Mouse (Mus musculus): Measurements from ENCODE around the gene Cyth4. TPM values are rescaled to one million over a fixed set of nuclear protein-coding genes. Genes with fewer than 3 reads are reported as not detected.

Gene Cyth4
- polyA plus RNA-seq, 1 experiment from 2014 or later = 7.0 TPM

DNA sequence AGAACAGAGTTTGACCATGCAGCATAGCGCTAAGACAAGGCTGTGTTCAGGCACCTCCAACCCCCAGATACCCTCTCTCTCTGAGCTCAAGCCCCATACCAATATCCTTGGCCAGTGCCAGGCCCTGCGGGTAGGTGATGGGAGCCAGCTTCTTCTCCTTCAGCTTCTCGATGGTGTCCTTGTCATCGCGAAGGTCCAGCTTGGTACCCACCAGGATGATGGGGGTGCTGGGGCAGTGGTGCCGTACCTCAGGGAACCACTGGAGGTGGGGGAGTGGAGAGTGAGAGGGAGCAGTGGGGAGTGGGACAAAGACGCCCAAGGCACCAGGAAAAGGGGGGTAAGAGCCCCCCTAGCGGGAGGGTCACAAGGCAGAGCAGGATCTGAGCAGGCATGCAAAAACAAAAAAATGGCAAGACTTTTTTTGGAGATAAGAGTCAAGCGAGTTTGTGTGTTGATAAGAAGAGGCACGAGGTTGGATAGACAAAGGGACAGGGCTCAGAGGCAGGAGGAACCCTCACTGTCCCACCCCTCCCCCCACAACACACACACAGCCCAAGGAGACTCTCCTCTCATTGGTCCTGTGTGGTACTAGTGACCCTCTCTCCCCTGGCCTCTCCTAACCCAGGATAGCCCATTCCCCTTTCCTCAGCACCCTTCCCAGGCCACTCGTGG, 31.9 kb upstream of the Cyth4 start:
- H3K9me3 ChIP-seq = no peaks in the 10 kb centered on the region
- no peaks in the 10 kb centered on the region for H3K36me3 ChIP-seq
- ATAC-seq (ENCODE audit: low FRiP score, low read depth) = no peak
- no peak overlapping the region for H3K4me3 ChIP-seq
- H3K27ac ChIP-seq (replicated peaks) = no peak overlapping the region
- H3K4me1 ChIP-seq (replicated peaks) = no peaks in the 10 kb centered on the region
- no peak overlapping the region for H3K4me2 ChIP-seq
- no peaks in the 10 kb centered on the region for H3K27me3 ChIP-seq
- H3K9ac ChIP-seq = no peak overlapping the region
- WGBS = 73% methylated on average over 11 of the region's 11 CpGs

DNA sequence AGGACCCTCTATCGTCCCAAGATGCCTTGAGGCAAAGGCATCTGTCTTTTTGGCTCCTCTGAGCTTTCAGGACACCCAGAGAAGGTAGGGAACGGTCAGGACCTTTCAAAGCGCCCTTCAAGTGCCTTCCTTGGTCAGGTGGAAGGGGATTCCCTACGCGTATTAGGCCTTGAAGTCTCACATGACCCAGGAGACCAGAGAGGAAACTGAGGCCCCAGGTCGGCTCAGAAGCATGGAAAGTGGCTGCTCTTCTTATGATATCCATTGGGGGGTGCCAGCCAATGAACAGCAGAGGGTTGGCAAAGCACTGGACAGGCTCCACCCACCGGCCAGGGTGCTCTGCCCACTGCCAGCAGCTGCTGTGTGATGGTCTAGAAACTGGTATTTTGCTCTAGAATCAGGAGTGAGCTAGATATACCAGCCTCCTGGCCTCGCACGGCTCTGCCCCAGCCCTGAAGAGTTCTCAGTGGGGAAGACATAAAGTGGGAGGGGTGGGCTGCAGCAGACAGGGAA, 29.2 kb upstream of the Cyth4 start:
- WGBS = 69% methylated on average over 9 of the region's 9 CpGs
- no peak overlapping the region for H3K9ac ChIP-seq
- no peaks in the 10 kb centered on the region for H3K27me3 ChIP-seq
- H3K9me3 ChIP-seq = no peaks in the 10 kb centered on the region
- no peak for ATAC-seq (ENCODE audit: low FRiP score, low read depth)
- no peak overlapping the region for H3K4me2 ChIP-seq
- H3K4me1 ChIP-seq (replicated peaks) = no peaks in the 10 kb centered on the region
- H3K36me3 ChIP-seq = no peaks in the 10 kb centered on the region
- no peak overlapping the region for H3K4me3 ChIP-seq
- H3K27ac ChIP-seq (replicated peaks) = no peak overlapping the region

DNA sequence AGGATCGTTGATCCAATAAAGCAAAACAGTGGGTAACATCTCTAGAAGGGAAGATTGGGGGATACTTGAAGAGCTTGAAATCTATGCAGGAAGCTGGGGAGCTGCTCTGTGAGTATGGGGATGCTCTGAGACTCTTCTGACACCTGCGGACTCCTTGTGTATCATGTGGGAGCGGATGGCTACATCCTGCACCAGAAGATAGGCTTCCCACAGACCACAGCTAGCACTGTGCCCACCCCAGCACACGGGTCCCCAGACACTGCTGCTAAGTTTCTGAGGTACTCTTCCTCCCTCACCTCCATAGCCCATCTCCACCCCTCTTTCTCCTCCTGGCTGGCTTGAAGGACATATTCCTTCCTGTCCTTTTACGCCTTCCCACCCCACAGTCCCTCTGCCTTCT, 26.7 kb upstream of the Cyth4 start:
- WGBS = 90% methylated on average over 5 of the region's 5 CpGs
- Histone ChIP-seq H3K4me2 (no peak overlapping the region), H3K9me3 (no peaks in the 10 kb centered on the region), H3K27ac (replicated peaks) (no peak overlapping the region), H3K27me3 (no peaks in the 10 kb centered on the region), H3K36me3 (no peaks in the 10 kb centered on the region), H3K4me3 (no peak overlapping the region), H3K4me1 (replicated peaks) (no peaks in the 10 kb centered on the region), H3K9ac (no peak overlapping the region)
- ATAC-seq (ENCODE audit: low FRiP score, low read depth) = no peak

- Histone ChIP-seq H3K4me3 (no peak overlapping the region), H3K27ac (replicated peaks) (no peak overlapping the region), H3K4me2 (no peak overlapping the region), H3K36me3 (no peaks in the 10 kb centered on the region), H3K27me3 (no peaks in the 10 kb centered on the region), H3K4me1 (replicated peaks) (no peaks in the 10 kb centered on the region), H3K9ac (no peak overlapping the region), H3K9me3 (no peaks in the 10 kb centered on the region)
- WGBS = 71% methylated on average over 16 of the region's 16 CpGs
- ATAC-seq (ENCODE audit: low FRiP score, low read depth) = no peak
These were observed 25.1 kb upstream of the Cyth4 start for GRCm38 (mm10) chr15:78571554-78572269.

DNA sequence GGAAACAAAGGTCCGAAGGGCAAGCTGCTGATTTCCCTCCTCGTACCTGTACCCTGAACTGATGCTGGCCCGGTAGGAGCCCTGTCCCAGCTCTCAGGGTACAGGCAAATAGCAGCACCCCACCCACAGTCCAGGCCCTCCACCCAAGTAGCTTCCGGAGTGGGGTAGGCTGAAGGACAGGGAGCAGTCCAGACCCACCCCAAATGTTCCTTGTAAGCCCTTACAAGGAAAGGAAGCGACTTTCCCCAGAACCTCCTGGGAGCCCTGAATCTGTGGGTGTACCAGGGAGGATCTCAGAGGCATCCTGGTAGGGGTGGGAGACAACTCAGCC, 24.6 kb upstream of the Cyth4 start:
- WGBS = 91% methylated on average over 5 of the region's 5 CpGs

GRCm38 (mm10) chr15:78572658-78573397, 24.0 kb upstream of the Cyth4 start, which contains the start of gene Rac2:
Gene Rac2 (minus strand): TSS chr15:78572783.
- no peaks in the 10 kb centered on the region for H3K9me3 ChIP-seq
- no peaks in the 10 kb centered on the region for H3K36me3 ChIP-seq
- no peak within 1 kb of the TSS for H3K27ac ChIP-seq (replicated peaks)
- H3K4me2 ChIP-seq = no peak within 1 kb of the TSS
- 84% methylated on average over 8 of the region's 8 CpGs for WGBS
- H3K4me3 ChIP-seq = no peak within 1 kb of the TSS
- no peaks in the 10 kb centered on the region for H3K27me3 ChIP-seq
- ATAC-seq (ENCODE audit: low FRiP score, low read depth) = no peak
- H3K4me1 ChIP-seq (replicated peaks) = no peaks in the 10 kb centered on the region
- no peak within 1 kb of the TSS for H3K9ac ChIP-seq

More for the DNA sequence above, 24.6 kb upstream of the Cyth4 start:
- no peaks in the 10 kb centered on the region for H3K9me3 ChIP-seq
- no peak for ATAC-seq (ENCODE audit: low FRiP score, low read depth)
- H3K9ac ChIP-seq = no peak overlapping the region
- H3K4me2 ChIP-seq = no peak overlapping the region
- no peaks in the 10 kb centered on the region for H3K27me3 ChIP-seq
- no peaks in the 10 kb centered on the region for H3K4me1 ChIP-seq (replicated peaks)
- H3K36me3 ChIP-seq = no peaks in the 10 kb centered on the region
- no peak overlapping the region for H3K4me3 ChIP-seq
- H3K27ac ChIP-seq (replicated peaks) = no peak overlapping the region

GRCm38 (mm10) chr15:78576284-78576810, 20.5 kb upstream of the Cyth4 start:
- no peak for ATAC-seq (ENCODE audit: low FRiP score, low read depth)
- Histone ChIP-seq H3K9me3 (no peaks in the 10 kb centered on the region), H3K4me1 (replicated peaks) (peaks cover 19% of the 10 kb centered on the region), H3K36me3 (no peaks in the 10 kb centered on the region), H3K9ac (no peak overlapping the region), H3K4me3 (no peak overlapping the region), H3K27ac (replicated peaks) (no peak overlapping the region), H3K4me2 (no peak overlapping the region), H3K27me3 (no peaks in the 10 kb centered on the region)
- 52% methylated on average over 4 of the region's 4 CpGs for WGBS

GRCm38 (mm10) chr15:78583352-78583751, 13.5 kb upstream of the Cyth4 start:
- Histone ChIP-seq H3K9ac (no peak overlapping the region), H3K27ac (replicated peaks) (no peak overlapping the region), H3K36me3 (no peaks in the 10 kb centered on the region), H3K27me3 (no peaks in the 10 kb centered on the region), H3K9me3 (no peaks in the 10 kb centered on the region), H3K4me2 (no peak overlapping the region), H3K4me3 (no peak overlapping the region), H3K4me1 (replicated peaks) (peaks cover 32% of the 10 kb centered on the region)
- ATAC-seq (ENCODE audit: low FRiP score, low read depth) = no peak
- WGBS = 25% methylated on average over 11 of the region's 11 CpGs

GRCm38 (mm10) chr15:78585404-78585803, 11.4 kb upstream of the Cyth4 start:
- ATAC-seq (ENCODE audit: low FRiP score, low read depth) = no peak
- Histone ChIP-seq H3K27ac (replicated peaks) (no peak overlapping the region), H3K9me3 (no peaks in the 10 kb centered on the region), H3K27me3 (no peaks in the 10 kb centered on the region), H3K4me3 (no peak overlapping the region), H3K4me1 (replicated peaks) (peaks cover 22% of the 10 kb centered on the region), H3K36me3 (no peaks in the 10 kb centered on the region), H3K9ac (no peak overlapping the region), H3K4me2 (no peak overlapping the region)
- 92% methylated on average over 7 of the region's 7 CpGs for whole genome bisulfite sequencing

GRCm38 (mm10) chr15:78587050-78587994, 9.5 kb upstream of the Cyth4 start:
- H3K36me3 ChIP-seq = no peaks in the 10 kb centered on the region
- H3K4me2 ChIP-seq = no peak overlapping the region
- H3K9ac ChIP-seq = no peak overlapping the region
- WGBS = 47% methylated on average over 18 of the region's 18 CpGs
- H3K9me3 ChIP-seq = no peaks in the 10 kb centered on the region
- ATAC-seq (ENCODE audit: low FRiP score, low read depth) = peak; percentile 78
- H3K4me1 ChIP-seq (replicated peaks) = peaks cover 4% of the 10 kb centered on the region
- no peaks in the 10 kb centered on the region for H3K27me3 ChIP-seq
- peak overlapping the region; percentile 40; the same call in 1 of the 2 replicates for H3K27ac ChIP-seq (replicated peaks)
- H3K4me3 ChIP-seq = no peak overlapping the region

DNA sequence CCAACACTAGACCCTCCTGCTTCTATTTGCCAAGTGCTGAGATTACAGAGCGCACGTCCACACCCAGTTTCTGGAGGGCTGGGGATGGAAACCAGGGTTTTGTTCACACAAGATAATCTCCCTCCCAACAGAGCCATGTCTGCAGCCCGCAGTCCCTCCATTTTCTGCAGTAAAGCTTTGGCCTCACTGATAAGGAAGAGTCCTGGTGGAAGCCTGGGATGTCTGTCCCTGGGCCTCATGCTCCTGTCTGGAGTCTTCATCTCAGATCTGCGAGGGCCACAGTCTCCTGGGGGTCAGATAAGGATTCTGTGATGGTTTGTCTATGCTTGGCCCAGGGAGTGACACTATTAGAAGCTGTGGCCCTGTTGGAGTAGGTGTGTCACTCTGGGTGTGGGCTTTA, 8.8 kb upstream of the Cyth4 start:
- Histone ChIP-seq H3K4me3 (no peak overlapping the region), H3K27ac (replicated peaks) (0 out of 2 replicates have a peak overlapping the region, but pooled peaks have one; percentile 40), H3K4me2 (no peak overlapping the region), H3K36me3 (no peaks in the 10 kb centered on the region), H3K27me3 (no peaks in the 10 kb centered on the region), H3K4me1 (replicated peaks) (peaks cover 4% of the 10 kb centered on the region), H3K9me3 (no peaks in the 10 kb centered on the region), H3K9ac (no peak overlapping the region)
- ATAC-seq (ENCODE audit: low FRiP score, low read depth) = no peak
- WGBS = 92% methylated on average over 4 of the region's 4 CpGs
